15 mouse cellular contexts compared by ENCODE assay signal in genomic region chr5:134646461-134646860, GRCm38 (mm10).
"Had no signal": no experiment of that assay in that cellular context is flagged by ENCODE, and none has a peak within 500 bp of the region (broad histone marks: within the 10 kb centered on the region; RNA-seq: fewer than 3 reads in every experiment).

No protein-coding gene starts in this region.

- H3K9me3 ChIP-seq: limb, embryonic 15.5 days; liver, embryonic 15.5 days; lung, embryonic 15.5 days; midbrain, embryonic 10.5 days; midbrain, embryonic 15.5 days; neural tube, embryonic 12.5 days had no signal

- H3K4me1 ChIP-seq: limb, embryonic 15.5 days; liver, embryonic 15.5 days; midbrain, embryonic 10.5 days; midbrain, embryonic 15.5 days; neural tube, embryonic 12.5 days had no signal

- H3K9ac ChIP-seq: kidney, embryonic 15.5 days; limb, embryonic 15.5 days; liver, embryonic 15.5 days; lung, embryonic 15.5 days; midbrain, embryonic 15.5 days; neural tube, embryonic 12.5 days had no signal

- DNase-seq: kidney, adult 11 months; kidney, postnatal 14 days; layer of hippocampus, postnatal 36 days; lung, postnatal 4 days; right cerebral cortex, postnatal 4 days; spleen, adult 18-20 months; thymus, adult 2 months; thymus, postnatal 25 days had no signal

- H3K27me3 ChIP-seq: kidney, embryonic 15.5 days; limb, embryonic 15.5 days; liver, embryonic 15.5 days; lung, embryonic 15.5 days; midbrain, embryonic 15.5 days; neural tube, embryonic 12.5 days had no signal

- ATAC-seq: midbrain, embryonic 15.5 days had no signal

- H3K4me2 ChIP-seq: kidney, embryonic 15.5 days; limb, embryonic 15.5 days; liver, embryonic 15.5 days; lung, embryonic 15.5 days; midbrain, embryonic 15.5 days; neural tube, embryonic 12.5 days had no signal

- H3K4me3 ChIP-seq: kidney, embryonic 15.5 days; limb, embryonic 15.5 days; liver, embryonic 15.5 days; lung, embryonic 15.5 days; midbrain, embryonic 10.5 days; midbrain, embryonic 15.5 days; neural tube, embryonic 12.5 days had no signal

- H3K36me3 ChIP-seq: kidney, embryonic 15.5 days; limb, embryonic 15.5 days; liver, embryonic 15.5 days; lung, embryonic 15.5 days; midbrain, embryonic 10.5 days; midbrain, embryonic 15.5 days; neural tube, embryonic 12.5 days had no signal

- H3K27ac ChIP-seq: kidney, embryonic 15.5 days; limb, embryonic 15.5 days; liver, embryonic 15.5 days; lung, embryonic 15.5 days; midbrain, embryonic 10.5 days; midbrain, embryonic 15.5 days; neural tube, embryonic 12.5 days had no signal
